Mouse (Mus musculus): ENCODE measurements at regions not wholly inside any gene's neighbourhood (a gene's known extent, or its start where the extent isn't known, plus 50 kb on each side); places are given as distances from the start of the nearest gene placed in this dataset.
A peak's percentile ranks its signal among the peaks of the same experiment; 100 is the strongest.
"Not testable (repeated sequence)": the region's sequence is repeated elsewhere in the genome, so short reads cannot be mapped to it uniquely, and the experiment has no call there.

DNA sequence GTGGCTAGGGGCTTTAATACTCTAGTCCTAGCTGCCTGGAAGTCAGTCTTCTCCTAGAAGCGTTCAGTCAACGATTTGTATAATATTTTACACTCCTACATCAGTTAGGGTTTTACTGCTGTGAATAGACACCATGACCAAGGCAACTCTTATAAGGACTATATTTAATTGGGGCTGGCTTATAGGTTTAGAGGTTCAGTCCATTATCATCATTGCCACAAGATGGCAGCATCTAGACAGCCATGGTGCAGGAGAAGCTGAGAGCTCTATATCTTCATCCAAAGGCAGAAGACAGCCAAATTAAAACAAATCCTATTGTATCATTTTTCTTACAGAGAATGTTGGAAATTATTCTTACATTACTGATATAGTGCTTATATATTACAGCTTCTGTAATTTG is 167.0 kb upstream of the Ndn start:
- DNase-seq (ENCODE audit: low spot score in 2 of 2), result no peak

DNA sequence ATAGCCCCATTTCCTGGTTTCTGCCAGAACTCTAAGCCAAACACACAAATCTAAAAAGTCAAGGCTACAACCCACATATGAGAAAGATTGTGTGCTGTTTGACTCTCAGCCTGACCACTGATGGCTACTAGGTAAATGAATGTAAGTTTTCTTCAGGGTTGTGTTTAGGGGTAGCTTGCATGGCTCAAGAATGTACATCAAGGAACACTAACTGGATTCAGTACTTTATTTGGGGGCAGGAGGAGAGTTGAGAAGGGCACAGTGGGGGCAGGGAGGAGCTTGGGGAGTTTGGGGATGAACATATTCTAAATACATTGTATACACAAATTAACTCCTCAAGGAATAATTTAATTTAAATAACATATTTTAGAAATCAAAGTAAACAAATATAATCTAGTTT is 137.8 kb upstream of the Ndn start:
- DNase-seq (ENCODE audit: low spot score in 2 of 2), result no peak

GRCm38 (mm10) chr7:62209117-62209700 is 137.2 kb upstream of the Ndn start:
- DNase-seq (ENCODE audit: low spot score in 2 of 2), result peak; percentile 45 to 50

- no peak for DNase-seq (ENCODE audit: low spot score in 2 of 2)
Observed at GRCm38 (mm10) chr7:62225184-62225583, 121.2 kb upstream of the Ndn start.

DNA sequence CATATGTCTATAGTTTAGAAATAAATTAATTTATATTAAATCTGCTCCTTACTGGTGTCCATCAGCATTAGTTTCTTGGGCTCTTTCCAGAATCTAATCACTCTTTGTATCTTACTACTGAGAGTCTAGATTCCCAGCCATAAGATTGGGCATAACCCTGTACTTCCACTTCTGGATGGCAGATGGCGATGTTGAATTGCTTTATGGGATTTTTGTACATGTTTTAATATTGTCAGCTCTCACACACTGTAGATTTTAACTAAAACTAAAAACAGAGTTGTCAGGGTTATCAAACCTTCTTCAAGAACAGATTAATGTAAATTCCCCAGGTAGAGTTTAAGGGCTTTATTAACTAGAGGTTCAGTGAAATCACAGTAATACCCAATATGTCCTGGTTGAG is 118.6 kb upstream of the Ndn start:
- no peak for DNase-seq (ENCODE audit: low spot score in 2 of 2)

- DNase-seq (ENCODE audit: low spot score in 2 of 2), result no peak
Observed at GRCm38 (mm10) chr7:62230713-62231112, 115.7 kb upstream of the Ndn start.

- DNase-seq (ENCODE audit: low spot score in 2 of 2), result peak in 1 of 2 experiments; percentile 4
Observed at GRCm38 (mm10) chr7:62231120-62231574, 115.2 kb upstream of the Ndn start.

GRCm38 (mm10) chr7:62232076-62232475 is 114.3 kb upstream of the Ndn start:
- DNase-seq (ENCODE audit: low spot score in 2 of 2), result no peak

- DNase-seq (ENCODE audit: low spot score in 2 of 2), result no peak
Observed at GRCm38 (mm10) chr7:62234037-62234436, 112.3 kb upstream of the Ndn start.

GRCm38 (mm10) chr7:62235766-62236165 is 110.6 kb upstream of the Ndn start:
- no peak for DNase-seq (ENCODE audit: low spot score in 2 of 2)

DNA sequence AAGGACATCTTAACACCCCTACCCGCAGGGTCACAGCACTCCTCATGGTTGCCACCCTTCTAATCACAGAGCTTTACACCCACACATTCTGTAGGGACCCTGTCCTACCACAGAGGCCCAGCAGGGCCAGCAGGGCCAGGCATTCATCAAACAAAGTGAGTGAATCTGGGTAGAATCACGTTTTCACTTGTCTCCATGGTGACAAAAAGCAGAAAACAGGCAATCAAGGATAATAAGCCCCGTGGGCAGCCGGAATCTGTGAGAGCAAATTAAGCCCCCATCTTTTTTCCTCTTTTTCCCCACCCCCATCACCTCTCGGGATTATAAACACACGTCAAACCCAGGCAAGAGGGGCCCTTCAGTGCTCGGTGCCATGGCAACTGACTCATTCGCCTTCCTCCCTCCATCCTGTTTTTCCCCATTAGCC is 84.7 kb upstream of the Ndn start:
- DNase-seq (ENCODE audit: low spot score in 2 of 2), result no peak

GRCm38 (mm10) chr7:62262174-62262573 is 84.2 kb upstream of the Ndn start:
- not testable (repeated sequence) for DNase-seq (ENCODE audit: low spot score in 2 of 2)

DNA sequence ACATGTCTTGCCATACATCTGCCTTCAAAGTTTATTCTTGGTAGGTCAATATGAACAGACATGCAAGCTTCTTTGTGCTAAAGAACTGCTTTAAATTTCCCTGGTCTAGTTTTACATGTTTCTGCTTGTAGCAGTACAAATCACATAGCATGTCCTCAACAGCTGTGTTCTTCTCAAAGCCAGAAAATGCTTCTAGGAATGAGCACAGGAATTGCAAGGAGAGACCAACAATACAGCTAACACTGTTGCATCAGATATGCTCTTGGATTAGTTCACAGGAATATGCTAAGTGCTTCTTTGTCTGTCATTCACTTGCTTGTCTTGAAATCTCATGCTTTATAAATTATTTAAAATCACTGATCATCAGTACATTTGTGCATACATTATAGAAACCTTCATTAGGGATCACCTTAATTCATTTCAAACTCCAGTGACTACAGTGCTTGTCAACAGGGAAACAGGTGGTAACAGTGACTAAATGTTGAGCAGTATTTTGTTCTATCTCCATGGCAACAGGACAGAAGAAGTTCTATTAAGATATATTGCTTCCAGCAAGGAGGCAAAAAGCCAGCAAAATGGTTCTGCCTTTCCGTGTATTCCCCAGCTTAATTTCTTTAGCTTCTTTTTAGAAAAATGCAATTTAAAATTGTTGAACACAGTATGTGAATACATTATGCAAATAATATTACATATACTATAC is 77.1 kb upstream of the Ndn start:
- no peak for DNase-seq (ENCODE audit: low spot score in 2 of 2)

DNA sequence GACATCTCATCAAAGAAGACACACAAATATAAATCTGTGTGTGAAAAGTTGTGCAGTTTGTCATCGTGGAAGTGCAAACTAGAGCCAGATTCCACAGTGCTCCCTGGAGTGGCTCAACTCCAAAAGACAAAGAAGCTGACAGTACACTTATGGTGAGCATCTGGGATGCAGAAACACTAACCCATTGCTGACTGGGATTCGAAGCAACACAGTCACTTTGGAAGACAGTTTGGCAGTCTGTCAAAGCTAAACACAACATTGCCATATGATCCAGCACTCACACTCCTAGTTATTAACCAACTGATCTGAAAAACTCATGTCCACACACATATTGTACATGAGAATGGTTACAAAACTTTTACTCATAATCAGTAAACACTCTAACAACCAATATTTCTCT is 70.2 kb upstream of the Ndn start:
- no peak for DNase-seq (ENCODE audit: low spot score in 2 of 2)

DNA sequence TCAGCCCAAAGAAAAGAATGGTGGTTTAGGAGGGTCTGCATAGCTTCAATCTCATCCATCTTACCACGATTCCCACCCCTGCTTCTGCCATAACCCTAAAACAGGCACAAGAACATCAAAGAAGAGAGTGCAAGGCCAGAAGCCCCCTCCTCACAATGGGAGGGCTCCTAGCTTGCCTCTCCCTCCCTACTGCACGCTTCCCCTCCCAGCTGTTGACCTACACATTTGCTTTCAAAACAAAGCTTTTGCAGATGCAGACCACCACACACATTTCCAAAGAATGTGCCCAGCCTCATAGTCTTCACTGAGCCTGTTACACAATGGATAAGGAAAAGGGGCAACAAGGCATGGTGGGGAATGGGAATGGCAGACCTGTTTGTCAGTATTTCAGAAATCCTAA is 67.9 kb upstream of the Ndn start:
- no peak for DNase-seq (ENCODE audit: low spot score in 2 of 2)

DNA sequence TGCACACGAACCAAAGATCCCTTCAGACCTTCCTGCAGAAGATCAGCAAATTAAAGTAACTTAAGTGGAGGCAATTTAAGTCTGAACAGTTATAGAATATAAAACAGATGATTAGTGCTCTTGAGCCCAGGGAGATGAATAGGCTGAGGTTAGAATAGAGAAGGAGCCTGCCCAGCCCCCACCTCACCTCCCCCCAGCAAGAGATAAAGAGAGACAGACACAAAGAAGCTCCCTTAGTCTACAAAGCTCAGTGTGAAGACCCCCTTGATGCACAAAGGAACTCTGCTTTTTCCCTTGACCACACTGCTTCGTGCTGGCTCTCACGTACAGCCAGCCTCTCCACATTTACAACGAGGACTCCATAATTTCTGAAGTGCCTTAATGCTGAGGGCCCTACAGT is 67.3 kb upstream of the Ndn start:
- no peak for DNase-seq (ENCODE audit: low spot score in 2 of 2)
